Mouse (Mus musculus) brain, embryonic 14.5 days (tissue): ENCODE measurements around the gene Hjurp. TPM values are rescaled to one million over a fixed set of nuclear protein-coding genes. Genes with fewer than 3 reads are reported as not detected.
A peak's percentile ranks its signal among the peaks of the same experiment; 100 is the strongest.

Source experiments
- DNase-seq: peaks from one replicate; pipeline ENCODE4 v3.0.0-alpha.2; 2011; ENCODE audit warnings: low read depth
- CTCF ChIP-seq: fragments of 200-500 bp; IDR thresholded peaks from 2 replicates; pipeline ENCODE4 v1.5.1; 2012; ENCODE audit warnings: inconsistent platforms, mild to moderate bottlenecking, moderate library complexity, borderline replicate concordance; ENCODE audit not compliant: insufficient read depth, insufficient read length; ENCODE audit errors: extremely low read depth
- POLR2A ChIP-seq: fragments of 200-500 bp; IDR thresholded peaks from 2 replicates; pipeline ENCODE4 v1.6.1; 2012; ENCODE audit warnings: mild to moderate bottlenecking, inconsistent platforms, borderline replicate concordance; ENCODE audit not compliant: poor library complexity, insufficient read depth, insufficient read length, severe bottlenecking; ENCODE audit errors: extremely low read depth
- polyA plus RNA-seq: library from polyadenylated mRNA; depleted of rRNA; stranded (reverse); fragments of >200 nt; gene quantifications from 2 replicates; pipeline ENCODE4 v1.2.3, GENCODE M21; 2012

Gene Hjurp
- polyA plus RNA-seq, 1 experiment: 140 TPM

GRCm38 (mm10) chr1:88304261-88304985, 27.0 kb upstream of the Hjurp start:
- DNase-seq: peak; percentile 3
- TF ChIP-seq POLR2A: no peak

- TF ChIP-seq POLR2A (no peak), CTCF (no peak)
These were observed 26.3 kb upstream of the Hjurp start for GRCm38 (mm10) chr1:88303762-88304161.

GRCm38 (mm10) chr1:88302057-88302740, 24.8 kb upstream of the Hjurp start:
- DNase-seq: peak; percentile 2
- TF ChIP-seq CTCF: no peak

More at GRCm38 (mm10) chr1:88303762-88304161, 26.3 kb upstream of the Hjurp start:
- peak; percentile 1 for DNase-seq

GRCm38 (mm10) chr1:88301121-88302014, 23.9 kb upstream of the Hjurp start:
- DNase-seq: peak; percentile 31

GRCm38 (mm10) chr1:88300301-88301050, 23.0 kb upstream of the Hjurp start:
- TF ChIP-seq CTCF (no peak), POLR2A (no peak)
- peak; percentile 1 for DNase-seq

More at GRCm38 (mm10) chr1:88301121-88302014, 23.9 kb upstream of the Hjurp start:
- no peak for TF ChIP-seq POLR2A
- TF ChIP-seq CTCF: peak; percentile 53; the same call in 1 of the 2 replicates

- TF ChIP-seq POLR2A: no peak
These were observed 22.1 kb upstream of the Hjurp start for GRCm38 (mm10) chr1:88299529-88299945.

GRCm38 (mm10) chr1:88298686-88299528, 21.5 kb upstream of the Hjurp start:
- peak; percentile 9 for DNase-seq
- TF ChIP-seq CTCF (no peak), POLR2A (no peak)

More at GRCm38 (mm10) chr1:88299529-88299945, 22.1 kb upstream of the Hjurp start:
- peak; percentile 1 for DNase-seq

GRCm38 (mm10) chr1:88297480-88298258, 20.2 kb upstream of the Hjurp start:
- no peak for TF ChIP-seq CTCF
- TF ChIP-seq POLR2A: no peak
- DNase-seq: peak; percentile 8

- DNase-seq: no peak
These were observed 18.9 kb upstream of the Hjurp start for GRCm38 (mm10) chr1:88296171-88296920.

GRCm38 (mm10) chr1:88294650-88295049, 17.2 kb upstream of the Hjurp start:
- TF ChIP-seq POLR2A (no peak), CTCF (no peak)
- DNase-seq: no peak

More at GRCm38 (mm10) chr1:88296171-88296920, 18.9 kb upstream of the Hjurp start:
- TF ChIP-seq CTCF (no peak), POLR2A (no peak)
